ENCODE assay signal across 13 mouse cellular contexts in genomic region chr17:86948801-86949200, GRCm38 (mm10). TPM values are rescaled to one million over a fixed set of nuclear protein-coding genes. Genes with fewer than 3 reads are reported as not detected.
A peak's percentile ranks its signal among the peaks of the same experiment; 100 is the strongest.
DNase-seq lines count a peak whose midpoint lies in the region; ATAC-seq and TF ChIP-seq lines count a peak whose summit lies in the region.
"Had no signal": no experiment of that assay in that cellular context is flagged by ENCODE, and none has a peak within 500 bp of the region (broad histone marks: within the 10 kb centered on the region; RNA-seq: fewer than 3 reads in every experiment).

No protein-coding gene starts in this region.

- ATAC-seq in embryonic facial prominence, embryonic 14.5 days (ENCODE audit: low read depth): peak; percentile 28; the same call in 1 of the 2 replicates

- H3K36me3 ChIP-seq in embryonic facial prominence, embryonic 14.5 days (ENCODE audit: control insufficient read depth, insufficient read depth, low read length): no peaks in the 10 kb centered on the region

- H3K9ac ChIP-seq in embryonic facial prominence, embryonic 14.5 days (ENCODE audit: low read depth, low read length): no peak overlapping the region
- H3K9ac ChIP-seq: lung, embryonic 14.5 days had no signal

- H3K9me3 ChIP-seq in embryonic facial prominence, embryonic 14.5 days (ENCODE audit: control insufficient read depth, low read length): no peaks in the 10 kb centered on the region

- no peak for DNase-seq in layer of hippocampus, adult 2 months (ENCODE audit: low spot score in 2 of 2)
- DNase-seq in layer of hippocampus, postnatal 14 days (ENCODE audit: low spot score in 2 of 2): no peak
- peak; percentile 47 for DNase-seq in NIH3T3 (ENCODE audit: low read depth)
- peak; percentile 45 for DNase-seq in embryonic facial prominence, embryonic 14.5 days (ENCODE audit: low spot score)
- peak; percentile 33 to 56 for DNase-seq in heart, postnatal 36 days
- no peak for DNase-seq in kidney, adult 11 months
- no peak for DNase-seq in thymus, adult 18-20 months
- DNase-seq: cerebellum, adult 8-10 months; kidney, postnatal 25 days; lung, embryonic 14.5 days; thymus, postnatal 25 days had no signal

- H3K4me1 ChIP-seq in embryonic facial prominence, embryonic 14.5 days (ENCODE audit: control insufficient read depth, insufficient read depth, low read length): peaks cover 5% of the 10 kb centered on the region; the same call in 1 of the 2 replicates

- 59% methylated on average over 6 of the region's 6 CpGs for WGBS in embryonic facial prominence, embryonic 14.5 days

- peak overlapping the region; percentile 49; the same call in 1 of the 2 replicates for H3K27ac ChIP-seq in layer of hippocampus, adult 2 months
- H3K27ac ChIP-seq in embryonic facial prominence, embryonic 14.5 days (replicated peaks; ENCODE audit: low read depth, low read length): peak overlapping the region; percentile 58; the same call in 1 of the 2 replicates

- TF ChIP-seq CTCF in layer of hippocampus, adult 2 months (conservative IDR thresholded peaks at IDR 0.05): no peak

- H3K4me3 ChIP-seq in layer of hippocampus, adult 2 months: no peak overlapping the region
- no peak overlapping the region for H3K4me3 ChIP-seq in embryonic facial prominence, embryonic 14.5 days (ENCODE audit: low read depth, low read length)

- H3K4me2 ChIP-seq in embryonic facial prominence, embryonic 14.5 days (ENCODE audit: low read depth, low read length): no peak overlapping the region
- H3K4me2 ChIP-seq: lung, embryonic 14.5 days had no signal

- no peaks in the 10 kb centered on the region for H3K27me3 ChIP-seq in embryonic facial prominence, embryonic 14.5 days (replicated peaks; ENCODE audit: control insufficient read depth, insufficient read depth, low read length)

- intact Hi-C loops in heart, postnatal 36 days (cut with DNase I): no loop called here

RNA-seq across cellular contexts. Expression of gene Atp6v1e2, which starts 1.1 kb away (rescaled TPM):
- not detected for total RNA-seq in layer of hippocampus, adult 2 months (2021)
- under 1 TPM in 1 of 2 experiments, not detected in 1; 0.35 TPM for total RNA-seq in layer of hippocampus, postnatal 14 days (2021)
- not detected in 2 replicates for polyA plus RNA-seq in embryonic facial prominence, embryonic 14.5 days (2014; fragmentation: Nextera tagmentation; extraction: Ambion mirVana)
- not detected for total RNA-seq in heart, postnatal 36 days (2021)
- total RNA-seq: left cerebral cortex, postnatal 36 days; monocyte, adult 5-6 weeks had no signal
- polyA plus RNA-seq: lung, embryonic 14.5 days had no signal

RNA-seq across cellular contexts. Expression of gene Rhoq, which starts 14.1 kb away (rescaled TPM):
- total RNA-seq in layer of hippocampus, adult 2 months (2021): 10 to 100 TPM; 25.5 to 35.0 TPM
- 10 to 100 TPM; 32.1 to 33.5 TPM for total RNA-seq in layer of hippocampus, postnatal 14 days (2021)
- 36.9 and 37.8 TPM in 2 replicates for polyA plus RNA-seq in embryonic facial prominence, embryonic 14.5 days (2014; fragmentation: Nextera tagmentation; extraction: Ambion mirVana)
- 100 to 1,000 TPM; 144 to 146 TPM for total RNA-seq in heart, postnatal 36 days (2021)

RNA-seq across cellular contexts. Expression of gene Tmem247, which starts 31.7 kb away (rescaled TPM):
- total RNA-seq in layer of hippocampus, adult 2 months (2021): not detected
- total RNA-seq in layer of hippocampus, postnatal 14 days (2021): not detected
- polyA plus RNA-seq in embryonic facial prominence, embryonic 14.5 days (2014; fragmentation: Nextera tagmentation; extraction: Ambion mirVana): not detected in 2 replicates
- total RNA-seq in heart, postnatal 36 days (2021): not detected
- total RNA-seq: left cerebral cortex, postnatal 36 days; monocyte, adult 5-6 weeks had no signal
- polyA plus RNA-seq: lung, embryonic 14.5 days had no signal

Comparison
In these comparisons a context has a peak if more than half of its experiments do, and no peak if none do; other contexts are left out.
1. DNase-seq: peak in NIH3T3 (single experiment), embryonic facial prominence, embryonic 14.5 days (single experiment) and heart, postnatal 36 days (2 of 2); none in layer of hippocampus, adult 2 months (0 of 2), layer of hippocampus, postnatal 14 days (0 of 2), kidney, adult 11 months (single experiment) and thymus, adult 18-20 months (0 of 2).
2. RNA of gene Rhoq, which starts 14.1 kb away (total RNA-seq): 144 to 146 TPM in heart, postnatal 36 days; 25.5 to 35.0 TPM in layer of hippocampus, adult 2 months and 32.1 to 33.5 TPM in layer of hippocampus, postnatal 14 days; every median in the first group is over 4 times any median in the second.